Mouse (Mus musculus) gastrocnemius, postnatal 4 days (tissue): Measurements from ENCODE around the gene Atp4b. TPM values are rescaled to one million over a fixed set of nuclear protein-coding genes. Genes with fewer than 3 reads are reported as not detected.

Experiments
- total RNA-seq, 2 experiments: library from RNA; stranded (reverse); gene quantifications; 2 replicates each; pipeline ENCODE4 v1.2.3; 2021

The Atp4b gene
- total RNA-seq, 2 experiments from 2014 or later, result not detected

Other genes starting within 250 kb of the Atp4b start
- 100 to 1,000 TPM; 265 to 276 TPM for gene Lamp1, start 237.7 kb downstream of the Atp4b start, total RNA-seq
- gene Grtp1, start 196.2 kb downstream of the Atp4b start, total RNA-seq, result 10 to 100 TPM in 1 of 2 experiments, 1 to 10 TPM in 1; 8.2 to 10.6 TPM
- 10 to 100 TPM; 78.0 to 80.2 TPM for gene Adprhl1, start 142.7 kb downstream of the Atp4b start, total RNA-seq
- gene Dcun1d2, start 108.7 kb downstream of the Atp4b start, total RNA-seq, result 10 to 100 TPM; 28.5 to 29.2 TPM
- gene Tmco3, start 108.6 kb downstream of the Atp4b start, total RNA-seq, result 10 to 100 TPM; 21.7 to 22.6 TPM
- gene Tfdp1, start 58.1 kb downstream of the Atp4b start, total RNA-seq, result 10 to 100 TPM; 75.5 to 81.2 TPM
- gene Grk1, start 8.3 kb upstream of the Atp4b start, total RNA-seq, result not detected
- gene Tmem255b, start 38.4 kb upstream of the Atp4b start, total RNA-seq, result 1 to 10 TPM; 3.0 to 5.5 TPM
- 100 to 1,000 TPM; 111 to 121 TPM for gene Gas6, start 97.7 kb upstream of the Atp4b start, total RNA-seq
- gene 1700029H14Rik, start 165.6 kb upstream of the Atp4b start, total RNA-seq, result under 1 TPM in 1 of 2 experiments, not detected in 1; 0.26 TPM